Mouse (Mus musculus) cerebellum, adult 8-10 months (tissue): ENCODE data around the gene Map3k21.

ENCODE experiments used
- DNase-seq: peaks from one replicate; pipeline ENCODE4 v3.0.0; 2022

Map3k21 gene

GRCm38 (mm10) chr8:125917013-125917412 lies 6.8 kb downstream of the Map3k21 start:
- no peak for DNase-seq

- no peak for DNase-seq
Measured at GRCm38 (mm10) chr8:125918719-125919118, 8.5 kb downstream of the Map3k21 start.

GRCm38 (mm10) chr8:125919560-125919959 lies 9.3 kb downstream of the Map3k21 start:
- no peak for DNase-seq

GRCm38 (mm10) chr8:125920281-125920680 lies 10.0 kb downstream of the Map3k21 start:
- no peak for DNase-seq

- no peak for DNase-seq
Measured at GRCm38 (mm10) chr8:125920761-125921160, 10.5 kb downstream of the Map3k21 start.

GRCm38 (mm10) chr8:125922333-125922732 lies 12.1 kb downstream of the Map3k21 start:
- DNase-seq: no peak

GRCm38 (mm10) chr8:125926636-125927035 lies 16.4 kb downstream of the Map3k21 start:
- DNase-seq: no peak

- no peak for DNase-seq
Measured at GRCm38 (mm10) chr8:125930276-125931046, 20.2 kb downstream of the Map3k21 start.

GRCm38 (mm10) chr8:125931822-125932221 lies 21.6 kb downstream of the Map3k21 start:
- no peak for DNase-seq

- peak; percentile 75 for DNase-seq
Measured at GRCm38 (mm10) chr8:125935649-125936048, 25.4 kb downstream of the Map3k21 start.

GRCm38 (mm10) chr8:125944511-125944910 lies 34.3 kb downstream of the Map3k21 start:
- DNase-seq: no peak

- no peak for DNase-seq
Measured at GRCm38 (mm10) chr8:125948696-125949308, 38.6 kb downstream of the Map3k21 start.

- peak; percentile 87 for DNase-seq
Measured at GRCm38 (mm10) chr8:125950007-125950940, 40.0 kb downstream of the Map3k21 start.

GRCm38 (mm10) chr8:125955671-125956070 lies 45.4 kb downstream of the Map3k21 start:
- DNase-seq: peak; percentile 79

- no peak for DNase-seq
Measured at GRCm38 (mm10) chr8:125956796-125957195, 46.5 kb downstream of the Map3k21 start.

GRCm38 (mm10) chr8:125957226-125957993 lies 47.2 kb downstream of the Map3k21 start:
- DNase-seq: no peak

GRCm38 (mm10) chr8:125957994-125958368 lies 47.7 kb downstream of the Map3k21 start:
- no peak for DNase-seq

GRCm38 (mm10) chr8:125959363-125959771 lies 49.1 kb downstream of the Map3k21 start:
- peak; percentile 85 for DNase-seq

GRCm38 (mm10) chr8:125960037-125960436 lies 49.8 kb downstream of the Map3k21 start:
- peak; percentile 67 for DNase-seq

- no peak for DNase-seq
Measured at GRCm38 (mm10) chr8:125961790-125962189, 51.5 kb downstream of the Map3k21 start.

- DNase-seq: peak; percentile 59
Measured at GRCm38 (mm10) chr8:125963807-125964211, 53.6 kb downstream of the Map3k21 start.

GRCm38 (mm10) chr8:125971336-125971735 lies 61.1 kb downstream of the Map3k21 start:
- DNase-seq: no peak
